Mouse (Mus musculus) cerebellum, adult 2 months (tissue): ENCODE results near the gene Plcd1. TPM values are rescaled to one million over a fixed set of nuclear protein-coding genes. Genes with fewer than 3 reads are reported as not detected.

Experiments used
- DNase-seq, 2 experiments: peaks; one replicate each; pipeline ENCODE4 v3.0.0; 2021
- H3K27ac ChIP-seq: fragments of 200-500 bp; 2 replicates; pipeline ENCODE4 v1.5.1; 2012; ENCODE audit warnings: low read length, control low read depth, inconsistent platforms; ENCODE audit not compliant: insufficient read depth
- H3K27me3 ChIP-seq: fragments of 200-500 bp; 2 replicates; pipeline ENCODE4 v1.6.1; 2012; ENCODE audit warnings: inconsistent platforms, mild to moderate bottlenecking, low read length, moderate library complexity; ENCODE audit not compliant: control insufficient read depth, insufficient read depth
- H3K4me1 ChIP-seq: fragments of 200-500 bp; 2 replicates; pipeline ENCODE4 v1.6.1; 2011; ENCODE audit warnings: low read length; ENCODE audit not compliant: control insufficient read depth, insufficient read depth
- H3K4me3 ChIP-seq: fragments of 200-500 bp; replicated peaks from 2 replicates; pipeline ENCODE3; 2011; ENCODE audit warnings: mild to moderate bottlenecking, low read depth, low read length, control low read depth; ENCODE audit not compliant: insufficient read depth
- CTCF ChIP-seq: fragments of 200-500 bp; IDR thresholded peaks from 2 replicates; pipeline ENCODE4 v1.5.1; 2011; ENCODE audit warnings: low read depth, mild to moderate bottlenecking, control low read depth, low read length, moderate library complexity, borderline replicate concordance; ENCODE audit not compliant: insufficient read depth
- POLR2A ChIP-seq: fragments of 200-500 bp; IDR thresholded peaks from 2 replicates; pipeline ENCODE4 v1.6.1; 2011; ENCODE audit warnings: low read length, control low read depth, borderline replicate concordance; ENCODE audit not compliant: insufficient read depth
- whole genome bisulfite sequencing: fragments of 180-500 bp; shearing (Covaris S2); methylation state at CpG from one replicate; pipeline ENCODE4 v1.1.7; 2018; 5-methylcytosine and 5-hydroxymethylcytosine counted together
- polyA plus RNA-seq: library from polyadenylated mRNA; depleted of rRNA; stranded (reverse); fragments of >200 nt; gene quantifications from 2 replicates; pipeline ENCODE4 v1.2.3, GENCODE M21; 2012

Plcd1 gene
- polyA plus RNA-seq, 1 experiment = 14.7 TPM

DNA sequence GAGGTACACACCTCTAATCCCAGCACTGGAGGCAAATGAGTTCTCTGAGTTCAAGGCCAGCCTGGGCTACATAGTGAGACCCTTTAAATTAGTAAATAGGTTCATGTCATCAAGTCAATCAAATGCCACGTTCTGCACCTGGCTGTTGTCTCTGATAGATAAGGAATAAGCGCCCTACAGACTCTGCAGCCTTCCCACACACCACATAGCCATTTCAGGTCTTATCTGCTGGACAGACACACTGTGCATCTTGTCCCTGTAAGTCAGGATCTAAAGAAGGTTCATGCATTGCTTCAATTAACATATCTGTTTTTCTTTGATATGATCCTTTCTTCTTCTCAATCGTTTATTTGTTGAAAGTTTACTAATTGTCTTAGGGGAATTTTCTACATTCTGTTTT is 54.7 kb downstream of the Plcd1 start:
- WGBS = 94% methylated on average over 3 of the region's 3 CpGs
- Histone ChIP-seq H3K27ac (no peak overlapping the region), H3K4me3 (no peak overlapping the region), H3K27me3 (no peaks in the 10 kb centered on the region), H3K4me1 (peaks cover 7% of the 10 kb centered on the region; the same call in 1 of the 2 replicates)
- DNase-seq = no peak
- TF ChIP-seq CTCF = no peak
- no peak for TF ChIP-seq POLR2A

DNA sequence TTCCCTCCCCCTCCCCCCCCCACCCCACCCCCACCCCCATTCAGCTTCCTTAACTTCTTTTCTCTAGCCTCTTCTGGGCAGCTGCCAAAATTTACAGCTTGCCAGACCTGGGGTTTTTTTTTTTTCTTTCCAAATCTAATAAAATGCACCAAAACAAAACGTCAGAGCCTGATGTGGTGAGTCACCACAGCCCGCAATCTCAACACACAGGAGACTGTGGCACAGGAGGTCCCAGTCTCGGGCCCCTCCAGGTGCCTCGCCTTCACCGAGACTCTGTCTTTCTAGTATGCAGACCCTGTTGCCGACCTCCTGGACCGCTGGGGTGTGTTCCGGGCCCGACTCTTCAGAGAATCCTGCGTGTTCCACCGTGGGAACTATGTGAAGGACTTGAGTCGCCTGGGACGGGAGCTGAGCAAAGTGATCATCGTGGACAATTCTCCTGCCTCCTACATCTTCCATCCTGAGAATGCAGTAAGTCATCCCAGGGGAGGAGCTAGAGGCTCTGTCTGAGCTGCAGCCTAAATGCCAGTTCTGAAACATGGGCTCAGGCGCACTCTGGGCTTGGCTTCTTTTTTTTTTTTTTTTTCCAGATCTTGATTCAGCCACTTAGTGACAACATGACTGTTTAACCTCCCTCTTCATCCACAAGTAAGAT is 56.1 kb downstream of the Plcd1 start:
- no peak for DNase-seq
- Histone ChIP-seq H3K27me3 (no peaks in the 10 kb centered on the region), H3K4me3 (no peak overlapping the region), H3K27ac (no peak overlapping the region), H3K4me1 (peaks cover 7% of the 10 kb centered on the region; the same call in 1 of the 2 replicates)
- WGBS = 81% methylated on average over 15 of the region's 15 CpGs
- no peak for TF ChIP-seq POLR2A

DNA sequence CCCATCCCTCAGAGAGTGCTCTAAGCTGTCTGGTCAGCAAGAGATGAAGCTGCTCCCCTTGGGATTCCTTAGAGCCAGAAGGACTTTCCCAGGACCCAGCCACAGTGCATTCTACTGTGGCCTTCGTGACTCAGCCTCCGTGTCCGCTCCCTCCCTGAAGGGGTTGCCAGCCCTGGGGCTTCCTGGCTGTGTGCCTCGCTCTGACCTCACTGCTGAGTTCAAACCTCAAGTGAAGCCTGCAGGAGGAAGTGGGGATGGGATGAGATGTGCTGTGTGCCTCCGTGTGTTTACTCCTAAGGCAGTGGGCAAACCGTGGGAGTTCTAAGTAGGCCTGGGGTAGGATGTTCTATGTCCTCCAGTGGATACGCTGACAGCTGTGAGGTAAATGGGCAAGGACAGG is 57.5 kb downstream of the Plcd1 start:
- TF ChIP-seq POLR2A (no peak), CTCF (no peak)
- Histone ChIP-seq H3K4me3 (no peak overlapping the region), H3K4me1 (peaks cover 7% of the 10 kb centered on the region; the same call in 1 of the 2 replicates), H3K27me3 (no peaks in the 10 kb centered on the region), H3K27ac (no peak overlapping the region)
- peak; percentile 21 to 33 for DNase-seq
- WGBS = 38% methylated on average over 7 of the region's 7 CpGs

DNA sequence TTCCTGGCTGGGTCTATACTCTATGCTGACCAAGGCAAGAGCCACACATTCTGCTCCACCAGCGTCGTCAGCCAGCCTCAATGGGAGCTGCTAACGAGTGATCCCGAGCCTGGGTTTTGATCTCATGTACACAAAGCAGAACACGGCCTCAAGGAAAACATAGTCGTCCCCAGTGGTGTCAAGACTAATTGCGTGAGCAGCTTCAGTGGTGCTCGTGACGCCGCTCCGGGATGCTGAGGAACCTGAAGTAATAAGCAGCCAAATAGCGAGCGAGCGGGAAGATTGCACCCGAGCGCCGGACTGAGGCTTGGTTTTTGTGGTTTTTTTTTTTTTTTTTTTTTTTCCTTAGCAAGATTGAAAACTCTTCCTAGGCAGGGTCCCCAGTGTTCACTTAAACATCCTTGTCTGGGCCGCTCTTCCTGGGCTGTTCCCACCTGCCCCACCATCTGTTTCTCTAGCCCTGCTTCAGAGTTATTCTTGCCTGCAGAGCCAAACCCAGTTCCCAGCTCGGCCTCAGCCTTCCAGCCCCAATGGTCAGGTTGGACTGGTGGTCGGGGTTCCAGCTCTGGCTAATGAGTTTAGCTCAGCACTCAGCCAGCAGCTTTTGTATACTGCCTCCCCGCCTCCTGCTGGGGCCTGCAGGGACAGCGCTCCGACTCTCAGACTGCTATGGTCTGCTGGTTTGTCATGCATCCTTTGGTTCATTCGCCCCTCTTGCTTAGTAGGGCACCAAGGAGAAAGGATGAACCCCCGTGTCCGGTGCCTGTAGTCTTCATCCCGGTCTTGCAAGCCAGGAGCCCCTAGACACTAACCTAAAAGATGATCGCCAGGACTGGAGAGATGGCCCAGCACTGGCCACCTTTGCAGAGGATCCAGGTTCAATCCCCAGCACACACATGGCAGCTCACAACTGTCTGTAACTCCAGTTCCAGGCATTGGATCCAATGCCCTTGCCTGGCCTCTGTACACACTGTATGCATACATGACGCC is 58.3 kb downstream of the Plcd1 start:
- Histone ChIP-seq H3K27me3 (no peaks in the 10 kb centered on the region), H3K4me3 (no peak overlapping the region), H3K4me1 (peaks cover under 1% of the 10 kb centered on the region; the same call in 1 of the 2 replicates), H3K27ac (no peak overlapping the region)
- DNase-seq = no peak
- 68% methylated on average over 29 of the region's 29 CpGs for WGBS
- TF ChIP-seq CTCF (no peak), POLR2A (no peak)

DNA sequence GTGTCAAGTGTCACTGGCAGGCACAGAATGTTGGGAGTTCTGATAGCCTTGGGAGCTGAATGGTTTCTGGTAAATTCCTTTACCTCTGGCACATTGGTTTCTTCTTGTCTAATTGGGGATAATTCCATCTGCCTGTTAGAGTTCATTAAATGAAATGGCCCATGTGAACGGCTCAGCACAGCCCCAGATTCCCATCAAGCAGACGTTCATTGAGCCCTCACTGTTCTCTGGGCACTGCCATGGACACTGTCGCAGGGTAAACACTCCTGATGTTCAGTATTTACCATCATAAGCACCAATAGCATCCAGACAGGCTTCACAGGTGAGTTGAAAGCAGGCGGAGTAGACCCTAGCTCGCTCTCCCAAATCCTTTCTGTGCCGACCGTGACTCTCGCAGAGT is 59.2 kb downstream of the Plcd1 start:
- DNase-seq = no peak
- no peaks in the 10 kb centered on the region for H3K27me3 ChIP-seq
- H3K4me1 ChIP-seq = no peaks in the 10 kb centered on the region
- no peak overlapping the region for H3K4me3 ChIP-seq
- 92% methylated on average over 8 of the region's 8 CpGs for WGBS
- no peak for TF ChIP-seq CTCF
- TF ChIP-seq POLR2A = no peak
- no peak overlapping the region for H3K27ac ChIP-seq

DNA sequence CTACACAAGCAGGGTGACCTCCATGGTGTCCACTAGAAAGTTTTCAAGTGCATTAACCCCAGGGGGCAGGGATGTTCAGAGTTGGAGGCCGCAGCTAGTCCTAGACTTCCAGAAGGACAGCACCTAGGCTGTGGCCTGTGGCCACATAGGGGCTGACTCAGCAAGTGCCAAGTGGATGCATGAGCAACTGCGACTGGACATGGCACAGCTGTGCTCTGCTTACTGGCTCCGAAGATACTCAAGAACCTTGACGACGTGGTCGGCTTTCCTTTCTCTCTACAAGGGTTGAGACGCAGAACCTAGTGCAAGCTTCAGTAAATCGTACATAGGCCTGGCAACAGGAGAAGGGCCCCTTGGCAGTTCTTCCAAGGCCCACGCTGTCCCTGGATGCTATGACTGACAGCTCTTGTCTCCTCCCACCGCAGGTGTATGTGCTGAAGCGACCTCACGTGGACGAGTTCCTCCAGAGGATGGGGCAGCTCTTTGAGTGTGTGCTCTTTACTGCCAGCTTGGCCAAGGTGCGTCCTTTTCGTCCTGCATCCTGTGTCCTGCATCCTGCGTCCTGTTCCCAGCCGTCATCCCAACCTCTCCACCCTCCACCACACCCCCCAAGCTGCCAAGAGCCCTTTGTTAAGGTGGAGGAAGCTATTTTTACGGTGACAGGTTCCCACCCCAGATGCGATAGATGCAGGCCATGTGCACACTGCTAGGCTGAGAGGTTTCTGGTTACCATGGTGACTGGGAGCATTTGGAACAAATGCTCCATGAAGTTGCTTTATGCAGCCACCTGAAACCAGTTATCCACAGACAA is 60.0 kb downstream of the Plcd1 start:
- Histone ChIP-seq H3K27ac (no peak overlapping the region), H3K27me3 (no peaks in the 10 kb centered on the region), H3K4me1 (no peaks in the 10 kb centered on the region), H3K4me3 (no peak overlapping the region)
- TF ChIP-seq CTCF (no peak), POLR2A (no peak)
- 85% methylated on average over 19 of the region's 19 CpGs for WGBS
- DNase-seq = no peak

DNA sequence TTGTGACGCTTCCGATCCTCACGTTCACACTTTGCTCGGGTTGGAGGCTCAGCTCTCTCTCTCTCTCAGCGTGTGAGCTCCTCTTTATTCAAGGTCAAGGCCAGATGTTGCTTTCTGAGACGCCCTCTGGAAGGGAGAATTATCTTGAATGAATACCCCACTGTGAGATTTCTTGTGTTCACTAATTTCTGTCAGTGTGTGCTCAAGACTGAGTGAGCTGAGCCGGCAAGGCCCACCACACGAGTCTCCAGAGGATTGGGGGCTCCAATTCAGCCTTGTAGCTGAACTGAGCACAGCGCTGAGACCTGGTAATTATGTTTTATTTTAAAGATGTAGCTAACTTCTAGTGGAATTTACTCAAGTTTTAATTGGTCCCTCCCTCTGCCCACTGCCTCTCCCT is 60.8 kb downstream of the Plcd1 start:
- H3K4me3 ChIP-seq = no peak overlapping the region
- WGBS = 79% methylated on average over 9 of the region's 9 CpGs
- TF ChIP-seq POLR2A = no peak
- no peaks in the 10 kb centered on the region for H3K27me3 ChIP-seq
- no peak overlapping the region for H3K27ac ChIP-seq
- no peak for DNase-seq
- H3K4me1 ChIP-seq = no peaks in the 10 kb centered on the region
